ENCODE assay signal across 11 mouse cellular contexts in the genomic region with DNA sequence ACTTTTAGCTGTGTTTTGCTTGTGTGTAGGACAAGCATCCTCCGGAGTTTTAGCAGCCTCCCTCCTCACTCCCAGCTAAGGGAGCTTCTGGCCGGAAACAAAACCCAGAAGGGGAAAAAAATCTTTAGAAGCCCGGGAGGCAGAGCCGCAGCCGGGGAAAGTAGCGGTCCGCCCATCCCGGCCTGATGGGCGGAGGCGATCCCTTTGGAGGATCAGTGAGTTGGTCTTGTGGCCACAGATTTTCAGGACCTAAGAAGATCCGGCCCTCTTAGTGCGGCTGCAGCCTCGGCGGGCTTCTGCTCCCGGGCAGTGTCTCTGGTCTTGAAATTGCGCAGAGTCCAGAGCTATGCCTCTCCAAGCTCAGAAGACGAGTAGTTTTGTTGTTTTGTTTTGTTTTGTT. TPM values are rescaled to one million over a fixed set of nuclear protein-coding genes. Genes with fewer than 3 reads are reported as not detected.
DNase-seq lines count a peak whose midpoint lies in the region; ATAC-seq lines count a peak whose summit lies in the region.
"Had no signal": no experiment of that assay in that cellular context is flagged by ENCODE, and none has a peak within 500 bp of the region (broad histone marks: within the 10 kb centered on the region; RNA-seq: fewer than 3 reads in every experiment).

No protein-coding gene starts in this region.

- DNase-seq in kidney, postnatal 14 days, result no peak
- peak; percentile 78 for DNase-seq in embryo, embryonic 11 days
- peak; percentile 62 for DNase-seq in hindbrain, embryonic 10.5 days (ENCODE audit: low spot score)
- no peak for DNase-seq in gastrocnemius, adult 18-20 months (ENCODE audit: low spot score)
- DNase-seq in frontal cortex, postnatal 36 days (ENCODE audit: low spot score in 2 of 2), result no peak
- DNase-seq: cerebellum, adult 9-10 months had no signal

- H3K4me2 ChIP-seq in kidney, embryonic 16.5 days (replicated peaks; ENCODE audit: low read depth, low read length), result peak overlapping the region; percentile 10; the same call in 1 of the 2 replicates
- peak overlapping the region; percentile 44 for H3K4me2 ChIP-seq in midbrain, embryonic 15.5 days

- 0% methylated on average over 17 of the region's 17 CpGs for WGBS in kidney, embryonic 16.5 days
- WGBS in hindbrain, embryonic 10.5 days, result under 1% methylated on average over 17 of the region's 17 CpGs
- under 1% methylated on average over 17 of the region's 17 CpGs for WGBS in midbrain, embryonic 15.5 days

- H3K36me3 ChIP-seq in kidney, embryonic 16.5 days (ENCODE audit: insufficient read depth, low read length), result no peaks in the 10 kb centered on the region
- no peaks in the 10 kb centered on the region for H3K36me3 ChIP-seq in hindbrain, embryonic 10.5 days
- H3K36me3 ChIP-seq in midbrain, embryonic 15.5 days (replicated peaks), result no peaks in the 10 kb centered on the region

- no peak overlapping the region for H3K9ac ChIP-seq in kidney, embryonic 16.5 days (replicated peaks; ENCODE audit: low read length)
- H3K9ac ChIP-seq in midbrain, embryonic 15.5 days, result peak overlapping the region; percentile 18; the same call in 1 of the 2 replicates

- peaks cover 97% of the 10 kb centered on the region for H3K27me3 ChIP-seq in kidney, embryonic 16.5 days (ENCODE audit: insufficient read depth, low read length)
- peaks cover 98% of the 10 kb centered on the region for H3K27me3 ChIP-seq in hindbrain, embryonic 10.5 days (ENCODE audit: insufficient read depth, poor library complexity, severe bottlenecking)
- peaks cover 59% of the 10 kb centered on the region for H3K27me3 ChIP-seq in midbrain, embryonic 15.5 days (replicated peaks)

- ATAC-seq in kidney, embryonic 16.5 days (ENCODE audit: low FRiP score, low TSS enrichment), result no peak
- ATAC-seq in midbrain, embryonic 15.5 days (replicated peaks), result no peak
- ATAC-seq in monocyte, adult 5-6 weeks (replicated peaks; ENCODE audit: insufficient number of reproducible peaks, low FRiP score, low TSS enrichment, poor library complexity, severe bottlenecking), result no peak

- H3K27ac ChIP-seq in kidney, embryonic 16.5 days (ENCODE audit: low read length), result no peak overlapping the region
- H3K27ac ChIP-seq in hindbrain, embryonic 10.5 days, result peak overlapping the region; percentile 87
- peak overlapping the region; percentile 51 for H3K27ac ChIP-seq in midbrain, embryonic 15.5 days
- H3K27ac ChIP-seq: heart, adult 2 months had no signal

- H3K9me3 ChIP-seq in kidney, embryonic 16.5 days (ENCODE audit: low read length), result no peaks in the 10 kb centered on the region
- no peaks in the 10 kb centered on the region for H3K9me3 ChIP-seq in hindbrain, embryonic 10.5 days
- H3K9me3 ChIP-seq in midbrain, embryonic 15.5 days, result no peaks in the 10 kb centered on the region

- 0 out of 2 replicates have a peak, but pooled peaks cover 9% of the 10 kb centered on the region for H3K4me1 ChIP-seq in kidney, embryonic 16.5 days (ENCODE audit: insufficient read depth, low read length)
- H3K4me1 ChIP-seq in hindbrain, embryonic 10.5 days (replicated peaks), result peaks cover 90% of the 10 kb centered on the region
- H3K4me1 ChIP-seq in midbrain, embryonic 15.5 days, result peaks cover 38% of the 10 kb centered on the region

- peak overlapping the region; percentile 4; the same call in 1 of the 2 replicates for H3K4me3 ChIP-seq in kidney, embryonic 16.5 days (ENCODE audit: low read length)
- H3K4me3 ChIP-seq in hindbrain, embryonic 10.5 days, result peak overlapping the region; percentile 58
- H3K4me3 ChIP-seq in midbrain, embryonic 15.5 days, result peak overlapping the region; percentile 35
- H3K4me3 ChIP-seq: heart, adult 2 months had no signal

RNA-seq across cellular contexts. Expression of gene Foxb1, which starts 2.2 kb away (rescaled TPM):
- 0.05 and 0.09 TPM in 2 replicates for polyA plus RNA-seq in kidney, embryonic 16.5 days (2015; fragmentation: Nextera tagmentation; extraction: Ambion mirVana)
- 5.7 and 6.8 TPM in 2 replicates for polyA plus RNA-seq in hindbrain, embryonic 10.5 days (2016; fragmentation: Nextera tagmentation; extraction: Ambion mirVana)
- polyA plus RNA-seq in midbrain, embryonic 15.5 days (2015; fragmentation: Nextera tagmentation; extraction: Ambion mirVana), result 15.1 and 20.7 TPM in 2 replicates
- total RNA-seq in gastrocnemius, adult 18-20 months (2021), result not detected
- not detected in 3 replicates for total RNA-seq in monocyte, adult 5-6 weeks (2017)
- total RNA-seq: heart, adult 2 months; left cerebral cortex, postnatal 10 days had no signal
- polyA plus RNA-seq: heart, adult 2 months had no signal

Comparison
In these comparisons a context has a peak if more than half of its experiments do, and no peak if none do; other contexts are left out.
1. H3K4me3 ChIP-seq: peak in every context shown above with its lines; median percentile 58 in hindbrain, embryonic 10.5 days; 35 in midbrain, embryonic 15.5 days; 4 in kidney, embryonic 16.5 days.
2. DNase-seq: peak in embryo, embryonic 11 days (single experiment) and hindbrain, embryonic 10.5 days (single experiment); none in kidney, postnatal 14 days (single experiment), gastrocnemius, adult 18-20 months (single experiment) and frontal cortex, postnatal 36 days (0 of 2).